Mouse (Mus musculus) lung, embryonic 16.5 days (tissue): ENCODE data around the gene Mtfp1. TPM values are rescaled to one million over a fixed set of nuclear protein-coding genes. Genes with fewer than 3 reads are reported as not detected.
"Not testable (repeated sequence)": the region's sequence is repeated elsewhere in the genome, so short reads cannot be mapped to it uniquely, and the experiment has no call there.

Experiments
- ATAC-seq: fragments of 200-750 bp; cut with Nextera tagmentation; 2 replicates; pipeline ENCODE4 v1.8.0; 2017; ENCODE audit warnings: low read depth, mild to moderate bottlenecking, moderate library complexity
- H3K27ac ChIP-seq: fragments of 300-500 bp; sonication (generic); 2 replicates; pipeline ENCODE4 v1.5.1; 2014; ENCODE audit warnings: mild to moderate bottlenecking, control low read depth, low read length
- H3K27me3 ChIP-seq: fragments of 300-500 bp; sonication (generic); 2 replicates; pipeline ENCODE4 v1.6.1; 2014; ENCODE audit warnings: low read depth, low read length, mixed read lengths; ENCODE audit not compliant: control insufficient read depth, insufficient read depth
- H3K36me3 ChIP-seq: fragments of 300-500 bp; sonication (generic); 2 replicates; pipeline ENCODE4 v1.6.1; 2014; ENCODE audit warnings: low read length; ENCODE audit not compliant: control insufficient read depth, insufficient read depth
- H3K4me1 ChIP-seq: fragments of 300-500 bp; sonication (generic); replicated peaks from 2 replicates; pipeline ENCODE4 v1.6.1; 2014; ENCODE audit warnings: low read length, mixed read lengths; ENCODE audit not compliant: control insufficient read depth, insufficient read depth
- H3K4me2 ChIP-seq: fragments of 300-500 bp; sonication (generic); 2 replicates; pipeline ENCODE4 v1.6.1; 2014; ENCODE audit warnings: low read depth, low read length, control low read depth
- H3K4me3 ChIP-seq: fragments of 300-500 bp; sonication (generic); 2 replicates; pipeline ENCODE4 v1.5.1; 2014; ENCODE audit warnings: mild to moderate bottlenecking, low read length, control low read depth
- H3K9ac ChIP-seq: fragments of 300-500 bp; sonication (generic); 2 replicates; pipeline ENCODE4 v1.6.1; 2014; ENCODE audit warnings: low read length, control low read depth
- H3K9me3 ChIP-seq: fragments of 300-500 bp; sonication (generic); 2 replicates; pipeline ENCODE4 v1.6.1; 2016; ENCODE audit warnings: low read length; ENCODE audit not compliant: control insufficient read depth
- WGBS: fragments of 180-500 bp; shearing (Covaris S2); extraction: QIAGEN DNeasy Blood & Tissue Kit; methylation state at CpG from one replicate; pipeline ENCODE4 v1.1.7; 2014; 5-methylcytosine and 5-hydroxymethylcytosine counted together
- polyA plus RNA-seq: library from polyadenylated mRNA; unstranded; fragments of >200 nt; fragmentation: Nextera tagmentation; extraction: Ambion mirVana; gene quantifications from 2 replicates; pipeline ENCODE4 v1.2.1, GENCODE M21; 2015

Gene Mtfp1
- polyA plus RNA-seq, 1 experiment from 2014 or later = 9.6 TPM

DNA sequence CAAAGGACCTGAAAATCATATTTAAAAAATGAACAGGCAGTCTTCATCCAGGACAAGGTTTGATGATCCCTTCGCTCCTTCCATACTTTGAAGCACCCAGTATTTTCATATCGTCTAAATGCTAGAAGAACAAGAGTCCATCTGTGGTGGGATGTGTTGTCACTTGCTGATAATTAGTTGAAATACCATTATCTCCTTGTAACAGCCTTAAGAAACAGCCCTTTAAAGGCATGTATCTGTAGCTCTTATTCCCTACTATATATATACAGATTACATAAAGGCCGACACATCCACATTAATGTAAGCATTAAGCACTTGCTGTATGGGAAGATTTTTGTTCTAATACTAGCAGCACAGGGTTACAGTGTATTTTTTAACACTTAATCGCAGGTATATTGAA, 33.2 kb upstream of the Mtfp1 start:
- WGBS = 88% methylated on average over 4 of the region's 4 CpGs
- not testable (repeated sequence) for H3K4me1 ChIP-seq, H3K9ac ChIP-seq, H3K27me3 ChIP-seq, ATAC-seq, H3K36me3 ChIP-seq, H3K4me3 ChIP-seq, H3K27ac ChIP-seq, H3K4me2 ChIP-seq
- peaks cover 10% of the 10 kb centered on the region for H3K9me3 ChIP-seq

DNA sequence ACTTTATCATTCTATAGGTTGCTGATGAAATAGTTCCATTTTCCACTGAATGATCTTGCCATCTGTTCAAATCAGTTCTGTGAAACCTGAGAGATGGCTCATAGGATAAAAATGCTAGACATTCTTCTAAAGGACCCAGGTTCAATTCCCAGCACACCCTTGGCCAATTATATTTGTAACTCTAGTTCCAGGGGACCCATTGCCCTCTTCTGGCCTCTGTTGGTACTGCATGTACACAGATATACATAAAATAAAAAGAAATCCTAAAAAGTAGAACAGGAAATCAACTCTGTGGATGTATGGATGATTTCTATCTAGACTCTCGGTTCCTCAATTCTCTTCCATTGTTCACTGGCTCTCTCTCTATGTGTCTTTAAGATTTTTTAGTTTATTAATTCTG, 31.8 kb upstream of the Mtfp1 start:
- WGBS = 90% methylated on average over 1 of the region's 1 CpGs

DNA sequence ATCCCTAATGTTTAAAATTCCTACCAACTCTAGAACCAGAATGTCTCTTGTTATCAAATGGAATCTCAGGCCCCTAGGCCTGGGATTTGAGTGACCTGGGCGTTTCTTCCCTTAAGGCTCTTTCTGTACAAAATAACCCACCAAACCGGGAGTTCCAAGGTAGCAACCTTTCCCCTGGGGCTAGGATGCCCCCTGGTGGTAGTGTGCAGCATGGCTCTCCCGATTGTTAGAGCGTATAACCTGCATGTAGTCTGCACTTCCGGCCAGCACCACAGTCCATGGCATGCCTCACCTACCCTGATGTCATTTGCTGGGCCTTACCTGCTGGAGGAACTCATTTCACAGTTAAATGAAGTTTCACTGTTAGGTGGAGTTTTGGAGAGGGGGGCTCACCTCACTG, 28.7 kb upstream of the Mtfp1 start:
- no peak overlapping the region for H3K27ac ChIP-seq
- H3K36me3 ChIP-seq = no peaks in the 10 kb centered on the region
- H3K4me3 ChIP-seq = no peak overlapping the region
- no peak overlapping the region for H3K4me2 ChIP-seq
- peaks cover 2% of the 10 kb centered on the region for H3K4me1 ChIP-seq
- ATAC-seq = no peak
- 56% methylated on average over 5 of the region's 5 CpGs for WGBS
- no peaks in the 10 kb centered on the region for H3K27me3 ChIP-seq
- no peak overlapping the region for H3K9ac ChIP-seq
- H3K9me3 ChIP-seq = peaks cover 10% of the 10 kb centered on the region; the same call in 1 of the 2 replicates

More for the DNA sequence above, 31.8 kb upstream of the Mtfp1 start:
- H3K4me2 ChIP-seq = no peak overlapping the region
- H3K9me3 ChIP-seq = peaks cover 10% of the 10 kb centered on the region; the same call in 1 of the 2 replicates
- no peak overlapping the region for H3K4me3 ChIP-seq
- H3K36me3 ChIP-seq = no peaks in the 10 kb centered on the region
- H3K9ac ChIP-seq = no peak overlapping the region
- no peak for ATAC-seq
- H3K4me1 ChIP-seq = no peaks in the 10 kb centered on the region
- H3K27me3 ChIP-seq = no peaks in the 10 kb centered on the region
- H3K27ac ChIP-seq = no peak overlapping the region

DNA sequence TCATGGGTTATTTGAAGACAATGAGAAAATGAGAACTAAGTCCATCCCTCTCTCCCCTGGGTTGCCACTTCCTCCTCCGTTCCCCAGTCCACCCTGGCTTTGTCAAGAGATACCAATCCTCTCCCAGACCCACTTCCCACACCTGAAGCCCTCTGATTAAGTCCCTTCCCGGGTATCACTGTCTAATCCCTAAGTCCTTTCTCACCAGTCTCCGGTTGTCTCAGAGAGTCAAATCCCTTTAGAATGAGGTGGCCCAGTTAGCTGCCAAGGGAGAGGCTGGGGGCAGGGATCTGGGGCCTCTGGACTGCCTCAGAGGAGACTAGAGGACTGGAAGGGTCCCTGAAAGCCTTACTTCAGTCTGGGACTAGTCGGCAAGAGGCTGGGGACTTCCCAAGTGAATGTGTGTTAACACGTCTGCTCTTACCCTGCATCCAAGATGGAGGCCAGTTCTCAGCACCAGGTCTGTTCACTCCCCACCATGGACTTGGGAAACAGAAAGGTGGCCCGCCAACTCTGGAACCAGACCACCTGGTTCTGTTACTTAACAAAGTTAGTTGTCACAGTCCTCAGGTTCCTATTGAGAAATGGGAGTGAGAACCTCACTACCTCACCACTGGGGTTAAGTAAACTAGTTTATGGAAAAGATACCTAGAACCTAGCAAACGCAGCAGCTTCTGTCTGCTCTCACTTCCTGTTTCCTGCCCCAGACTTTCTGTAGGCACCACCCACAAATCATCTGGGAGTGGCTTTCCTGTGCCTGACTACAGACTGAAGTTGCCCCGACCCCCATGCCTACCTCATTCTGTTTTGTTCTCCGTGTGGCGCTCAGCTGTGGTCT, 27.7 kb upstream of the Mtfp1 start, which contains the start of gene Sec14l2:
Gene Sec14l2, minus strand, starts transcription at position 674 of the 838 bp plus-strand sequence.
- Histone ChIP-seq H3K9me3 (peaks cover 10% of the 10 kb centered on the region; the same call in 1 of the 2 replicates), H3K27ac (no peak within 1 kb of the TSS), H3K27me3 (no peaks in the 10 kb centered on the region), H3K36me3 (no peaks in the 10 kb centered on the region), H3K9ac (no peak within 1 kb of the TSS), H3K4me2 (no peak within 1 kb of the TSS), H3K4me1 (peaks cover 8% of the 10 kb centered on the region), H3K4me3 (no peak within 1 kb of the TSS)
- WGBS = 66% methylated on average over 10 of the region's 10 CpGs
- no peak for ATAC-seq

DNA sequence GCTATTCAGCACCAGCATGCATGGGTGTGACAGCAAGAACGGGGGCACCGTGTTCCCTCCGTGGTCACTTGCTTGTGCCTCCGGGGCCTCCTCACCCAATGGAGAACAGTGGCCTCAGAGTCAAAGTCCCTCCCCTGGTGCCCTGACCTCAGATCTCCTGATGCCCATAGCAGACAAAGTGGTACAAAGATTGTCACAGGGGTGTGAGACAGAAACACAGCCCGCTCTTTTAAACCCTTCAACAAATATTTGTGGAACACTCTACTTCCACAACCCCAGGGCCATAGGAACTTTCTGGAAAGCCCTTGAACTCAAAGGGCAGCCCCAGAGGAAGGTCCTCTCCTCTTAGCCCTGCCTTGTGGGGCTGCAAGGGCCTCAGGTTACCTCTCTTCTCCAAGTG, 27.0 kb upstream of the Mtfp1 start:
- Histone ChIP-seq H3K4me2 (no peak overlapping the region), H3K4me1 (peaks cover 14% of the 10 kb centered on the region), H3K27ac (no peak overlapping the region), H3K36me3 (no peaks in the 10 kb centered on the region), H3K9me3 (peaks cover 10% of the 10 kb centered on the region; the same call in 1 of the 2 replicates), H3K27me3 (no peaks in the 10 kb centered on the region), H3K4me3 (no peak overlapping the region), H3K9ac (no peak overlapping the region)
- WGBS = 44% methylated on average over 5 of the region's 5 CpGs
- no peak for ATAC-seq

DNA sequence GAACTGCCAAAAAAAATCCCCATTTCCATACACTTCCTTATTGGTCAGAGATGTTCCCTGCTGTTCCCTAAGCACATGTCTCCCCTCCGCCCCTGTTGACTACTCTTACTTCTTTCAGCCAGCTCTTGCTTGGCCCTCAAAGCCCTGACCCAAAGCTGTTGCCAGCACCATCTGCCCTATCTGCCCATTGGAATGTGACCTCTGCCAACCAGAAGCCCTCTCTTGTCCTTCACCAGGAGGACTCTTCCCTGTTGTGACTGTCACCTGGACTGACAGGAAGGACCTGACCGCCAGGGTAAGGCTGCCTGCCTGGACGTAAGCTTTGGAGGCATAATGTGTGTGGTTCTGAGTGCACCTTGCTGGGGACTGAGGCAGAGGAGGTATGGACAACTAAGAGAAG, 26.4 kb upstream of the Mtfp1 start:
- no peak overlapping the region for H3K27ac ChIP-seq
- WGBS = 69% methylated on average over 3 of the region's 3 CpGs
- peaks cover 14% of the 10 kb centered on the region for H3K4me1 ChIP-seq
- H3K4me2 ChIP-seq = no peak overlapping the region
- H3K27me3 ChIP-seq = no peaks in the 10 kb centered on the region
- ATAC-seq = no peak
- no peaks in the 10 kb centered on the region for H3K36me3 ChIP-seq
- H3K4me3 ChIP-seq = no peak overlapping the region
- H3K9ac ChIP-seq = no peak overlapping the region
- H3K9me3 ChIP-seq = peaks cover 10% of the 10 kb centered on the region; the same call in 1 of the 2 replicates

DNA sequence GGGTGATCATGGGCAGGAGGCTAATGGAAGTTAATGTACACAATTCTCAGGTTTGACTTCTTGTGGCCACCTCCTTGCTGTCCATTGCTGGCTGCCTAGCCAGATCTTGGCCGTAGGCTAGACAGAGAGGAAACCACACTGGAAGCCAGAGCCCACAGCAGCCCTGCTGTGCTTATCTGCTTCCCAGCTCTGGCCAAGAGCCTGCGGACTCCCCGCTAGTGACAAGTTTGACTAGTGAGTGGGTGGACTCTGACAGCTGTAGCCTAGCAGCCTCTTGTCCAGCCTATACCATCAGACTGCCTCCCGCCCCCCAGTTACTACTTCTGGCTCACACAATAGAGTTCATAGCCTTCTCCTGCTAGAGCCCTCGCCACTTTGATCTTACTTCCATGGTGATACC, 24.4 kb upstream of the Mtfp1 start:
- no peak overlapping the region for H3K4me3 ChIP-seq
- 38% methylated on average over 5 of the region's 5 CpGs for WGBS
- H3K4me2 ChIP-seq = no peak overlapping the region
- H3K9ac ChIP-seq = no peak overlapping the region
- no peaks in the 10 kb centered on the region for H3K36me3 ChIP-seq
- H3K9me3 ChIP-seq = no peaks in the 10 kb centered on the region
- H3K4me1 ChIP-seq = peaks cover 14% of the 10 kb centered on the region
- H3K27ac ChIP-seq = no peak overlapping the region
- 0 out of 2 replicates have a peak, but pooled peaks have one; percentile 21 for ATAC-seq
- H3K27me3 ChIP-seq = no peaks in the 10 kb centered on the region

DNA sequence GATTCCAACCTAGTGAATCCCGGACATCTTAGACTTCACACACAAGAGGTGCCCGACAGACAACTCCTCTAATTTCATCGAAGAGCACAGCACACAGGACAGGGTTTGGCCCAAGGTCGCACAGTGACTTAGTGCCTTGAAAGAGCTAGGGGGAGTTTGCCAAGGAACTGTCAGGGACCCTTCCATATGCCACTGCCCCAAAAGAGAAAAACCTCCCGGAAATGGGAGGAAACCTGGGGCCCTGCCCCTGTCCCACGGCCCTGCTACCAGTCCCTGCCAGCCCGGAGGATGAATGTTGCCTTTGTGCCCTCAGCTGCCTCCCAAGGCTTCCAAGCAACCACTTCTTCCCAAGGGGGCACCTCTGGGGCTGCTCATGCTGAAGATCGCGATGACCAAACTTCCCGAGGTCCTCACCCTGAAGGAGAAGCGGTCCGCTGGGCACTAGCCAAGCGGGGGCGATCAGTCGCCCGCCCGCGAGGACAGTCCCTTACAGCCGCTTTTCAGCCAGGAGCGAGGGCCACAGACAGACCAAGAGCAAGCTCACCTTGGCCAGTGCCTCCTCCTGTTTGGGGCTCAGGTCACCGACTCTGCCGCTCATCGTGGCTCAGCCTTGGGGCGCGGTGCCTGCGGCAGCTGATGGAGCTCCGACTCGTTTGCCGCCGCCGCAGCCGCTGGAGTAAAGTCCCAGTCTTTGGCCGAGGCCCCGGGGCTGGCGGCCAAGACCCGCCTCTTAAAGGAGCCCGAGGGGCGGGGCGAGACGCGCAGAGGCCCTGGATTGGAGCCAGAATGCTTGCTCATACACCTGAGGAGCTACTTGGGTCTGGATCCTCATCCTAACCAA, 23.1 kb upstream of the Mtfp1 start:
- Histone ChIP-seq H3K9me3 (no peaks in the 10 kb centered on the region), H3K36me3 (no peaks in the 10 kb centered on the region), H3K4me3 (peak overlapping the region; percentile 59), H3K27ac (no peak overlapping the region), H3K4me2 (peak overlapping the region; percentile 88), H3K4me1 (peaks cover 14% of the 10 kb centered on the region), H3K27me3 (no peaks in the 10 kb centered on the region), H3K9ac (peak overlapping the region; percentile 69)
- WGBS = 1% methylated on average over 41 of the region's 41 CpGs
- ATAC-seq = peak; percentile 70
